Mouse (Mus musculus) forebrain, embryonic 13.5 days (tissue): ENCODE measurements around the gene Ap1s2. TPM values are rescaled to one million over a fixed set of nuclear protein-coding genes. Genes with fewer than 3 reads are reported as not detected.

Experiments used
- ATAC-seq: fragments of 200-750 bp; cut with Nextera tagmentation; 2 replicates; pipeline ENCODE4 v1.8.0; 2017
- H3K27ac ChIP-seq: fragments of 300-500 bp; sonication (generic); 2 replicates; pipeline ENCODE4 v1.5.1; 2015; ENCODE audit warnings: inconsistent platforms, mild to moderate bottlenecking, moderate library complexity
- H3K27me3 ChIP-seq: fragments of 300-500 bp; sonication (generic); 2 replicates; pipeline ENCODE4 v1.6.1; 2015; ENCODE audit warnings: mild to moderate bottlenecking, inconsistent platforms
- H3K36me3 ChIP-seq: fragments of 300-500 bp; sonication (generic); 2 replicates; pipeline ENCODE4 v1.6.1; 2015; ENCODE audit warnings: mild to moderate bottlenecking, inconsistent platforms; ENCODE audit not compliant: poor library complexity, severe bottlenecking
- H3K4me1 ChIP-seq: fragments of 300-500 bp; sonication (generic); 2 replicates; pipeline ENCODE4 v1.6.1; 2015; ENCODE audit warnings: inconsistent platforms
- H3K4me2 ChIP-seq: fragments of 300-500 bp; sonication (generic); 2 replicates; pipeline ENCODE4 v1.6.1; 2015; ENCODE audit warnings: inconsistent platforms, mild to moderate bottlenecking, moderate library complexity
- H3K4me3 ChIP-seq: fragments of 300-500 bp; sonication (generic); 2 replicates; pipeline ENCODE4 v1.5.1; 2015; ENCODE audit warnings: mild to moderate bottlenecking, inconsistent platforms
- H3K9ac ChIP-seq: fragments of 300-500 bp; sonication (generic); 2 replicates; pipeline ENCODE4 v1.6.1; 2015; ENCODE audit warnings: mild to moderate bottlenecking, inconsistent platforms
- H3K9me3 ChIP-seq: fragments of 300-500 bp; sonication (generic); replicated peaks from 2 replicates; pipeline ENCODE4 v1.6.1; 2016; ENCODE audit warnings: inconsistent platforms
- WGBS: fragments of 180-500 bp; shearing (Covaris S2); methylation state at CpG from one replicate; pipeline ENCODE4 v1.1.7; 2015; 5-methylcytosine and 5-hydroxymethylcytosine counted together
- polyA plus RNA-seq: library from polyadenylated mRNA; unstranded; fragments of >200 nt; fragmentation: Nextera tagmentation; extraction: Ambion mirVana; gene quantifications from 2 replicates; pipeline ENCODE4 v1.2.1, GENCODE M21; 2015

Ap1s2 gene
- polyA plus RNA-seq, 1 experiment from 2014 or later = 81.4 TPM

DNA sequence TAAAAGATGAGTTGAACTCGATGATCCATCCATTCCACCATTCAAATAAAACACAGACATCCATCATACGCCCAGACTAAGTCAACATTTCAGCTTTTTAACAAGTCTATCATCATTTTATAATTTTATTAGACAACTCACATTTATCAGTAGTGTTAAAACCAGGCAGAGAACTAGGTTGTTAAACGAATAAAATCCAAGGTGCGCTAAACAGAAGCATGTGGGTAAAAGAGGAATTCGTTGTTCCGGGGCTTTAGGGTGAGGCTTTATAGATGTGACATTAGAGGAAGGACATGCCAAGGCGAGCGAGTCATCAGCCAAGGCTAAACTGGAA, 847 bp upstream of the Ap1s2 start:
- H3K4me2 ChIP-seq = peak overlapping the region; percentile 56

DNA sequence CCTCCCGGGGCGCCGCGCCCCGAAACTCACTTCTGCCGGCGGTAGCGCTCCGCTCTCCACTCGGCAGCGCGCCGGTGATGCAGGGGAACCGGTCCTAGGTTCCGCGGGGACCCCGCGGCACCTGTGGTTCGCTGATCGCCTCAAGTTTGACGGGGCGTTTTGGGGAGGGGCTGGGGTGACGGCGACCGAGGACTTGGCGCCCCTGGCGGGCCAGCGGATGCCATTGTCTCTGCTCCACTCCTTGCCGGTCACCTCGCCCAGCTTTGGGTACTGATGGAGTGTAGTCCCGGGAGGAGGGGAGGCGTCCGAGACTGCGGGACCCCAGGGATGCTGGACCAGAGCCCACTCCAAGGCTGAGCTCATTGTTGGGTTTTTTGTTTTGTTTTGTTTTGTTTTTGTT, 564 bp downstream of the Ap1s2 start:
- peak overlapping the region; percentile 64 for H3K4me3 ChIP-seq
- H3K27ac ChIP-seq = peak overlapping the region; percentile 92
- H3K4me2 ChIP-seq = peak overlapping the region; percentile 54
- H3K9me3 ChIP-seq = no peaks in the 10 kb centered on the region
- H3K36me3 ChIP-seq = no peaks in the 10 kb centered on the region
- H3K9ac ChIP-seq = peak overlapping the region; percentile 77
- peak; percentile 42 for ATAC-seq
- H3K27me3 ChIP-seq = no peaks in the 10 kb centered on the region
- 36% methylated on average over 12 of the region's 34 CpGs for WGBS
- H3K4me1 ChIP-seq = no peaks in the 10 kb centered on the region; the same call in 1 of the 2 replicates

More for the DNA sequence above, 847 bp upstream of the Ap1s2 start:
- Histone ChIP-seq H3K4me3 (peak overlapping the region; percentile 64), H3K36me3 (no peaks in the 10 kb centered on the region), H3K27ac (peak overlapping the region; percentile 81; the same call in 1 of the 2 replicates), H3K9ac (peak overlapping the region; percentile 63), H3K27me3 (no peaks in the 10 kb centered on the region; the same call in 1 of the 2 replicates), H3K4me1 (no peaks in the 10 kb centered on the region; the same call in 1 of the 2 replicates), H3K9me3 (no peaks in the 10 kb centered on the region)
- WGBS = 33% methylated on average over 8 of the region's 8 CpGs
- no peak for ATAC-seq

DNA sequence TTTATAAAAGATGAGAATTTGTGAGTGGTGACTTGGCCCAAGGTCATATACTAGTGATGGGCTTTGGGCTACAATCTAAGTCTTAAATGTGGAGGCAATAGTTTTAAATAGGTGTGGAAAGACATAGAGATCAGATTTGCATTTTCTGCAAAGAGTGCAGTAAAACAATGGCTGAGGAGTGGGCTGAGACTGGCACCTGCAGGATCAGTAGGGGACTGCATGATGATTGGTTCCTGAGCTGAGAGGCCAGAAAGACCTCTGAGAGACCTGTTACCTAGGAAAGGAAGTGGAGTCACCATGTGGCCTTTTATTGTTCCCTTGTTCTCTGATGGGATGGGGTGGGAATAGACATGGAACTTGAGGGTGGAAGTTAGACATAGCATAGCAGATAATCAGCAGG, 4.0 kb downstream of the Ap1s2 start:
- Histone ChIP-seq H3K36me3 (peaks cover 6% of the 10 kb centered on the region; the same call in 1 of the 2 replicates), H3K27me3 (no peaks in the 10 kb centered on the region), H3K4me2 (no peak overlapping the region), H3K4me3 (no peak overlapping the region), H3K9ac (no peak overlapping the region), H3K9me3 (no peaks in the 10 kb centered on the region), H3K4me1 (no peaks in the 10 kb centered on the region; the same call in 1 of the 2 replicates), H3K27ac (no peak overlapping the region)
- ATAC-seq = no peak

DNA sequence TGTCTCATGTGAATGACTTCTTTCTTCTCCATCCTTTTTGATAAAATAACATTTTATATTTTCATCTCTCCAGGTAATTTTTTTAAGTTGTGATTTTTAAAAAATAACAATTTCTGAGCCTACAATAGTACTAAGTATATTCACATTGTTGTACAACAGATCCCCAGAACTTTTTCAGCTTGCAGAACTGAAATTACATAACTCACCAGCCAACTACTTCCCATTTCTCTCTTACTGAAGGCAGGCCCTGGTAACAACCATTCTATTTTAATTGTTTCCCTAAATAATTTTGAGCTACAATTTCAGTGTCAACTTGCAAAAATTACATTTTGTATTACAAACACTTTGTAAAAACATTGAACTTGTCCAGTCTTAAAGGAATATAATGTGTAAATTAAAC, 20.7 kb downstream of the Ap1s2 start:
- ATAC-seq = no peak
- Histone ChIP-seq H3K4me3 (no peak overlapping the region), H3K27ac (no peak overlapping the region), H3K4me1 (no peaks in the 10 kb centered on the region), H3K4me2 (no peak overlapping the region), H3K36me3 (no peaks in the 10 kb centered on the region), H3K27me3 (no peaks in the 10 kb centered on the region), H3K9ac (no peak overlapping the region), H3K9me3 (no peaks in the 10 kb centered on the region)

DNA sequence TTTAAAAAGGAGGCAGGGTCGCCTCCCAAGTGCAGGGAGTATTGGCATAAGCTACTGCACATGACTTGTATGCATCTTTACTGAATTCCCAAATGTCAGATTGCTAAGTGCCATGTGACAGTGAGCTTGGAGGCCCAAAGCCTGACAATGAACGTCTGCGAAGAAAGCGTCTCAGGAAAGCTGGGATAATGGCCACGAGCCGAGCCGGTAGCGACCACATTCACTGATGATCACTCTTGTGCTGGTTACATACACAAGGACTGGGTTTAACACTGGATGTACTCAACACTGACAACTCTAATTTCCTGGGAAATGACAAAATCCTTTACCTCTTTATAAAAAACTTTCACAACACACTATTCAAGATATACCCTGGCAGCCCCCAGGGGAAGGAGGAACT, 25.9 kb downstream of the Ap1s2 start:
- H3K36me3 ChIP-seq = peaks cover 4% of the 10 kb centered on the region; the same call in 1 of the 2 replicates
- no peak overlapping the region for H3K27ac ChIP-seq
- 78% methylated on average over 8 of the region's 8 CpGs for WGBS
- H3K4me3 ChIP-seq = no peak overlapping the region
- H3K9ac ChIP-seq = no peak overlapping the region
- ATAC-seq = no peak
- no peaks in the 10 kb centered on the region for H3K4me1 ChIP-seq
- no peak overlapping the region for H3K4me2 ChIP-seq
- H3K27me3 ChIP-seq = no peaks in the 10 kb centered on the region; the same call in 1 of the 2 replicates
- no peaks in the 10 kb centered on the region for H3K9me3 ChIP-seq

DNA sequence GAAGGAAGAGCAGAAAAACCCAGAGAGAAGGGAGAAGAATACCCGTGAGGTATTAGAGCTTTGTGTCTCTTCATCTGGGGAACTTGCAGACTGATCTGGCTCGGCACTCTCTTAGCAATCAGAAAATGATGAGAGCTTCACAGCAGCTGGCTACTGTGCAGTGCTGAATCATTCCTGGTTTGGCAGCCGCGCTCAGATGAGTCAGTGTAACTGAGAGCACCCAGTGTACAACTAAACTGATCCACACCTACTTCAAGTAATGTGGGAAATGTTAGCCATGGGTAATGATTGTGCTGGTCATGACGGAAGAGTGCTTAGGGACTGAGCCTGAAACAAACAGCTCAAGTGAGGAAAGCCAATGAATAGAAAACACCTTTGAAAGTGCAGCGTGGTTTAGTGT, 29.8 kb downstream of the Ap1s2 start:
- WGBS = 95% methylated on average over 6 of the region's 6 CpGs
- ATAC-seq = no peak
- no peak overlapping the region for H3K27ac ChIP-seq
- H3K36me3 ChIP-seq = peaks cover 12% of the 10 kb centered on the region
- no peaks in the 10 kb centered on the region for H3K9me3 ChIP-seq
- H3K9ac ChIP-seq = no peak overlapping the region
- H3K4me3 ChIP-seq = no peak overlapping the region
- no peaks in the 10 kb centered on the region; the same call in 1 of the 2 replicates for H3K27me3 ChIP-seq
- H3K4me2 ChIP-seq = no peak overlapping the region
- no peaks in the 10 kb centered on the region for H3K4me1 ChIP-seq

DNA sequence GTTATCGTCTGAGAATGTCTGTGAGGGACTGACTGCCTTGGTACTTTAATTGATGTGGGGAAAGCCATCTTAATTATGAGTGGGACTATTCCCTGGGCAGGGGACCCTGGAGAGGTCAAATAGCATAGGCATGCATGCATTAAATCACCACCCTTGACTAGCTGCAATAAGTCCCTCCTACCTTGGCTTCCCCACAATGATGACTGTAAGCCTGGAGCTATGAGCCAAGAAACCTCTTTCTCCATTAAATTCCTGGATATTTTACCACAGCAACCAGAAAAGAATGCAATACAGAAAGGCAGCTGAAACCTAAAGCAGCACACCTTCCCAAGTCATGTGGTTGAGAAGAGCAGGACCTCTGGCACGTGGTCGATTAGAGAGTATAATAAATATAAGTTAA, 35.6 kb downstream of the Ap1s2 start:
- ATAC-seq = no peak

DNA sequence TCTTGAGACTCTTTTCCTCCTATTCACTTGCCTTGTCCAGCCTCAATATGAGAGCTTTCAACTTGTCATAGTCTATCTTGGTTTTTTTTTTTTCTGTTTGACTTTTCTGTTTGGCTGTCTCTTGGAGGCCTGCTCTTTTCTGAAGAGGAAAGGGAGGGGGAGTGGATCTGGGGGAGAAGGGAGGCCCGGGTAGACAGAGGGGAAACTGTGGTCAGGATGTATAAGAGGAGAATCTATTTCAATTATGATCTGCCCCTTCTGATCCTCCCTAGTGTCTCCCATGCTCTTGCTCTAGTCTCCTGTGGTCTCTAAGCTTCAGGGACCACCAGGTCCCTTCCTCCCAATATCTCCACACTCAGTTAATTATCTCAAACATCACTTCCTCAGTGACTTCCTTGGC, 42.8 kb downstream of the Ap1s2 start:
- Histone ChIP-seq H3K9ac (no peak overlapping the region), H3K4me2 (no peak overlapping the region), H3K9me3 (no peaks in the 10 kb centered on the region), H3K4me3 (no peak overlapping the region), H3K4me1 (no peaks in the 10 kb centered on the region), H3K27me3 (no peaks in the 10 kb centered on the region), H3K36me3 (peaks cover 48% of the 10 kb centered on the region), H3K27ac (no peak overlapping the region)
- ATAC-seq = no peak
- WGBS = 79% methylated on average over 1 of the region's 1 CpGs

More for the DNA sequence above, 35.6 kb downstream of the Ap1s2 start:
- H3K4me3 ChIP-seq = no peak overlapping the region
- H3K9ac ChIP-seq = no peak overlapping the region
- no peaks in the 10 kb centered on the region for H3K4me1 ChIP-seq
- no peaks in the 10 kb centered on the region for H3K9me3 ChIP-seq
- 83% methylated on average over 3 of the region's 3 CpGs for WGBS
- H3K27me3 ChIP-seq = no peaks in the 10 kb centered on the region
- no peak overlapping the region for H3K4me2 ChIP-seq
- peaks cover 42% of the 10 kb centered on the region for H3K36me3 ChIP-seq
- H3K27ac ChIP-seq = no peak overlapping the region

DNA sequence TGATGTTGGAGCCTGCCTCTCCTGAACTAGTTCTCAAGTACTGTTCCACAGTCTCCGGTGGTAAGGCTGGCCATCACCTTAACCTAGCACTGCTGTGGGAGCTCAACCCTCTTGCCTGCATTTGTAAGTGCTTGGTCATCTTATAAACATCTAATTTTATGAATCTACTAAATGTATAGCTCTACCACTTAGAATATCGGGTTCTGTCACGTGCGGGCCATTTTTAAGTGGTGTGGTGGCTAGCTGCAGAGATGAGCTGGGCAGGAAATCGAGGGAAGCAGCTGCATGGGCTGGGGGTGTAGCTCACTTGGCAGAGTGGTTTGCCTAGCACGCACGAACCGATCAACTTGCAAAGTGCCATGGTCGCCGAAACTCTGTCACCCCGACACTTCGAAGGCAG, 48.6 kb downstream of the Ap1s2 start:
- no peaks in the 10 kb centered on the region for H3K27me3 ChIP-seq
- 33% methylated on average over 12 of the region's 12 CpGs for WGBS
- no peaks in the 10 kb centered on the region for H3K9me3 ChIP-seq

DNA sequence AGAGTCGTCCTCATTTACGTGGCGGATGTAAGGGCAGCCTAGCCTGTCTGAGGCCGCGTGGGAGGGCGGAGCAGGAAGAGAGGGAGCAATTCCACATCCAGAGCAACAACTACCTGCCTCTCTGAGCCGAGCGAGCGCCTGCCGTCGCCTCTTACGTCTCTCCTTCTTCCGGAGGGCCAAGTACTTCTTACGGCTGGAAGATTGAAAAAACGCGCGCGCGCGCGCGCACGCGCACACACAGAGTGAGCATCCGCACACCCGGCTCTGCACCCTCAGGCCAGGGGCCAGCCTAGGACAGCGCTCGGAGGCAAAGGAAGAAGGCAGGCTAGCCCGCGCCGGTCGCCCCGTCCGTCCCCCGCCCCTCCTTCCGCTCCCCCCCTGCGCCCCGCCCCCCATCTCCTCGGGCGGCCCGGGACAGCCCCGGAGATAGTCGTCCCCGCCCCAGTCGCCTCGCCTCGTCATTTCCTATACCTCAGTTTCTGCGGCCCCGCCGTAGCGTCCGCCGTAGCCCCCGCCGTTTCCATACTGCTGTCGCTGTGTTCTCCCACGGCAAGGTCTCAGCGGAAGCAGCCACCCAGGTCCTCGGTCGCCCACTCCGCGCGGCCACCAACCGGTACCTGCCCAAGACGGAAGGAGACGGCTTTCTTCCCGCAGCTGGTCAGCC, 49.1 kb downstream of the Ap1s2 start:
- Histone ChIP-seq H3K4me3 (peak overlapping the region; percentile 59), H3K9ac (peak overlapping the region; percentile 78), H3K4me1 (peaks cover 8% of the 10 kb centered on the region; the same call in 1 of the 2 replicates), H3K36me3 (peaks cover 12% of the 10 kb centered on the region), H3K27ac (peak overlapping the region; percentile 93), H3K4me2 (peak overlapping the region; percentile 60), H3K9me3 (no peaks in the 10 kb centered on the region), H3K27me3 (no peaks in the 10 kb centered on the region)
- ATAC-seq = peak; percentile 95
- 32% methylated on average over 29 of the region's 67 CpGs for WGBS

More for the DNA sequence above, 48.6 kb downstream of the Ap1s2 start:
- ATAC-seq = peak; percentile 1; the same call in 1 of the 2 replicates
- Histone ChIP-seq H3K27ac (peak overlapping the region; percentile 93), H3K4me2 (peak overlapping the region; percentile 60), H3K36me3 (peaks cover 14% of the 10 kb centered on the region), H3K4me3 (peak overlapping the region; percentile 59), H3K9ac (peak overlapping the region; percentile 78), H3K4me1 (peaks cover 8% of the 10 kb centered on the region; the same call in 1 of the 2 replicates)

DNA sequence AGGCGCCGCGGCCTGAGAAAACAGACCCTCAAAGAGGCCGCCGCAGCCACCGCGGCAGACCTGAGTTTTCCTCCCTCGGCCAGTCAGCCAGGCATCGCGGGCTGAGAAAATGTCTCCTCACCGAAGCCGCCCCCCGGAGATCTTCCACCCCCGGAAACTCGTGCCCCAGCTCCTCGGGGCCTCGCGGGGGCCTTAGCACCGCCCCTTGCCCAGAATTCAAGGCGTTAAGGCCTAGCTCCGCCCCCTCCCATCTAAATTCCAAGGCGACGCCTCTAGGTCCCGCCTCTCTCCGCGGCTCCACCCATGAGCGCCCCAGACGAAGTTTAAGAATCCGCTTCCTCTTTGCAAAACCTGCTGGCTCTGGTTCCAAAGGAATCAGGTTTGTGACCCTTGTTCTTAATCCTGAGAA, 49.7 kb downstream of the Ap1s2 start, which contains the start of gene Zrsr2:
Zrsr2 (minus strand) TSS at position 195 of the 409 bp plus-strand sequence.
- Histone ChIP-seq H3K4me2 (peak within 1 kb of the TSS; percentile 60), H3K27me3 (no peaks in the 10 kb centered on the region), H3K27ac (peak within 1 kb of the TSS; percentile 93), H3K4me1 (peaks cover 8% of the 10 kb centered on the region; the same call in 1 of the 2 replicates), H3K36me3 (peaks cover 7% of the 10 kb centered on the region), H3K9ac (peak within 1 kb of the TSS; percentile 78), H3K4me3 (peak within 1 kb of the TSS; percentile 59), H3K9me3 (no peaks in the 10 kb centered on the region)
- WGBS = 18% methylated on average over 29 of the region's 29 CpGs
- ATAC-seq = peak; percentile 98

DNA sequence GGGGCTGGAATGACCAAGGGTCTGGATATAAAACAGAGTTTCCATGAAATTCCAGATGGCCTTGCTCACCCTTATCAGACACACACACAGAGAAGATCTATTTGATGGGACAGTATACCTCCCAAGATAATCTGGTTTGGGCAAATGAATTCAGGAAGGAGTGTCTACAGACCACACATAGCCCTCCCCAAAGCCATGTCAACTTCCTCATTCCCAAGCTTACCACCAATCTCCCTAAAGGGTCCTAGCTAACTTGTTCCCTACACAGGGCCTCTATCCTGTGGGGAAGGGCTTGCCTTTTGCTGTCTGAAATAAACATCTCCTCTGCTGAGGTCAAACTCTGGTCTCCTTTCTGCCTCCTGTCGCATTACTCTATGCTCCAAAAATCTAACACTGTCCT, 72.3 kb downstream of the Ap1s2 start:
- Histone ChIP-seq H3K9ac (no peak overlapping the region), H3K36me3 (no peaks in the 10 kb centered on the region), H3K4me3 (no peak overlapping the region), H3K4me2 (no peak overlapping the region), H3K4me1 (no peaks in the 10 kb centered on the region), H3K27ac (no peak overlapping the region), H3K27me3 (no peaks in the 10 kb centered on the region), H3K9me3 (no peaks in the 10 kb centered on the region)
- WGBS = 100% methylated on average over 1 of the region's 1 CpGs
- no peak for ATAC-seq

DNA sequence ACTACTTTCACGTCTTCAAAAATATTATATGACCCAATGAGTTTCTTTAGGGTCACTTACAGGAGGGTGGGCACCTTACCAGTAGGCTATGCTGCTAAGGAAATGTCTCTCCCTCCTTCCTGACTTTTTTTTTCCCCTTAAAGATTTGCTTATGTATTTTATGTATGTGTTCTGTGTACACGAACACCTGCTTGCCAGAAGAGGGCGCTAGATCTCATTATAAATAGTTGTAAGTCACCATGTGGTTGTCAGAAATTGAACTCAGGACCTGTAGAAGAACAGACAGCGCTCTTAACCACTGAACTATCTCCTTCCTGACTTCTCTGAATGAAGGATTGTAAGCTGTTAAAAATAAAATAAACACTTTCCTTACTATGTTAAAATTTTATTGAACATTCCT, 72.7 kb downstream of the Ap1s2 start:
- WGBS = 49% methylated on average over 4 of the region's 4 CpGs
- Histone ChIP-seq H3K4me3 (no peak overlapping the region), H3K36me3 (no peaks in the 10 kb centered on the region), H3K4me2 (no peak overlapping the region), H3K9me3 (no peaks in the 10 kb centered on the region), H3K27me3 (no peaks in the 10 kb centered on the region), H3K9ac (no peak overlapping the region), H3K4me1 (no peaks in the 10 kb centered on the region), H3K27ac (no peak overlapping the region)
- no peak for ATAC-seq
